Mouse (Mus musculus): ENCODE measurements around the gene Cdh26.

GRCm38 (mm10) chr2:178457414-178457813 is 27.1 kb downstream of the Cdh26 start:
- TF ChIP-seq CTCF (IDR thresholded peaks at IDR 0.05; ENCODE audit: extremely low read depth, insufficient read length, insufficient replicate concordance, low read depth, low read length), result no peak
- TF ChIP-seq POLR2A (IDR thresholded peaks at IDR 0.05; ENCODE audit: low read depth, low read length), result no peak
